Mouse (Mus musculus): ENCODE measurements around the gene Gm20867.
"Not testable (repeated sequence)": the region's sequence is repeated elsewhere in the genome, so short reads cannot be mapped to it uniquely, and the experiment has no call there.

Gm20867 gene

GRCm38 (mm10) chrY:77963104-77963503 is at the start of gene Gm20867:
Gene Gm20867, minus strand, starts transcription at chrY:77963204.
- not testable (repeated sequence) for DNase-seq

Measured in kidney, postnatal 14 days (tissue).